ENCODE assay signal across 17 mouse cellular contexts in the genomic region with DNA sequence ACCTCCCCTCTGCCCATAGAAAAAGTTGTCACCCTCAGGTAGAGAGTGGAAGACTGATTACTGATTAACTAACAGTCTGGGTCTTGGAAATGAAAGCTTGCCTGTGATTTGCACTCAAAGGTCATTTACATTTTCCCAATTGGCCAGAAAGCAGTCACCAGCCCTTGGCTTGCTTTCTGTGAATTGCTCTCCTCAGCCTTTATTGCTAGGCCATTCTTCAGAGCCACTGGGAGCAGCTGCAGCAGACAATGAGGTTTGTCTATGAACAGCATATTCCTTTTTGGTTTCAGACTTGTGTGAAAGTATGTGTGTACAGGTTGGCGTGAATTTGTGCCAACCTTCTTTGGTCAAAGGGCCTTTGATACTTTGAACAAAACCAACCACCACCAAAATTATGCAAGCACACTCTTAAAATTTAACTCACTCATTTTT. TPM values are rescaled to one million over a fixed set of nuclear protein-coding genes. Genes with fewer than 3 reads are reported as not detected.
DNase-seq lines count a peak whose midpoint lies in the region; ATAC-seq lines count a peak whose summit lies in the region.
"Had no signal": no experiment of that assay in that cellular context is flagged by ENCODE, and none has a peak within 500 bp of the region (broad histone marks: within the 10 kb centered on the region; RNA-seq: fewer than 3 reads in every experiment).

No protein-coding gene starts in this region.

- no peak for ATAC-seq in erythroblast, adult 5-6 weeks (replicated peaks; ENCODE audit: low FRiP score, poor library complexity, severe bottlenecking)

- DNase-seq in embryo, embryonic 10.5 days (ENCODE audit: low spot score): peak; percentile 4
- no peak for DNase-seq in embryo, embryonic 10 days (ENCODE audit: low spot score)
- DNase-seq in Muller cell, postnatal 12 days (ENCODE audit: inconsistent ontology term): peak; percentile 5
- peak; percentile 64 to 77 for DNase-seq in kidney, adult 8-10 months
- DNase-seq in kidney, postnatal 36 days: peak; percentile 41 to 71
- no peak for DNase-seq in heart, adult 18-20 months
- no peak for DNase-seq in urinary bladder, adult 18-20 months (ENCODE audit: low spot score in 2 of 2)
- DNase-seq: adrenal gland, postnatal 25 days; gastrocnemius, postnatal 10 days; heart, postnatal 4 days; liver, embryonic 13.5 days; lung, postnatal 14 days; retina, postnatal 1 day had no signal

RNA-seq across cellular contexts. Expression of gene Mgam, which starts 6.0 kb away (rescaled TPM):
- 18.4 and 24.8 TPM in 2 replicates for total RNA-seq in erythroblast, adult 5-6 weeks (2015; ENCODE audit: low replicate concordance)
- 8.1 and 23.0 TPM in 2 replicates for total RNA-seq in erythroblast, adult 5-6 weeks (2017; ENCODE audit: low replicate concordance)
- under 1 TPM; 0.10 to 0.12 TPM for total RNA-seq in heart, adult 18-20 months (2021)
- total RNA-seq: left cerebral cortex, postnatal 25 days had no signal

RNA-seq across cellular contexts. Expression of gene Tas2r138, which starts 21.5 kb away (rescaled TPM):
- not detected in 2 replicates for total RNA-seq in erythroblast, adult 5-6 weeks (2015; ENCODE audit: low replicate concordance)
- total RNA-seq in erythroblast, adult 5-6 weeks (2017; ENCODE audit: low replicate concordance): not detected in 2 replicates
- total RNA-seq in heart, adult 18-20 months (2021): not detected
- total RNA-seq: adrenal gland, postnatal 25 days; gastrocnemius, postnatal 10 days; heart, postnatal 4 days; layer of hippocampus, postnatal 10 days; left cerebral cortex, postnatal 25 days; neutrophil, adult 5-6 weeks had no signal

RNA-seq across cellular contexts. Expression of gene Clec5a, which starts 49.0 kb away (rescaled TPM):
- 40.3 and 55.6 TPM in 2 replicates for total RNA-seq in erythroblast, adult 5-6 weeks (2015; ENCODE audit: low replicate concordance)
- 32.6 and 35.8 TPM in 2 replicates for total RNA-seq in erythroblast, adult 5-6 weeks (2017; ENCODE audit: low replicate concordance)
- total RNA-seq in heart, adult 18-20 months (2021): under 1 TPM; 0.54 to 0.92 TPM

Comparison
In these comparisons a context has a peak if more than half of its experiments do, and no peak if none do; other contexts are left out.
1. DNase-seq: peak in embryo, embryonic 10.5 days (single experiment), Muller cell, postnatal 12 days (single experiment), kidney, adult 8-10 months (2 of 2) and kidney, postnatal 36 days (2 of 2); none in embryo, embryonic 10 days (single experiment), heart, adult 18-20 months (0 of 2) and urinary bladder, adult 18-20 months (0 of 2).
2. RNA of gene Mgam, which starts 6.0 kb away (total RNA-seq): 8.1 to 24.8 TPM in erythroblast, adult 5-6 weeks; 0.10 to 0.12 TPM in heart, adult 18-20 months; every median in the first group is over 4 times any median in the second.
3. RNA of gene Clec5a, which starts 49.0 kb away (total RNA-seq): 32.6 to 55.6 TPM in erythroblast, adult 5-6 weeks; 0.54 to 0.92 TPM in heart, adult 18-20 months; every median in the first group is over 10 times any median in the second.